Mouse (Mus musculus) small intestine, adult 2 months (tissue): ENCODE measurements at regions not wholly inside any gene's neighbourhood (a gene's known extent, or its start where the extent isn't known, plus 50 kb on each side); places are given as distances from the start of the nearest gene placed in this dataset.

ENCODE experiments used
- CTCF ChIP-seq: fragments of 200-500 bp; IDR thresholded peaks from 2 replicates; pipeline ENCODE4 v1.5.1; 2012; ENCODE audit warnings: low read depth, mild to moderate bottlenecking, control low read depth, inconsistent platforms, low read length, moderate library complexity, mixed read lengths; ENCODE audit not compliant: insufficient replicate concordance, insufficient read length; ENCODE audit errors: extremely low read depth
- POLR2A ChIP-seq: fragments of 200-500 bp; IDR thresholded peaks from 2 replicates; pipeline ENCODE4 v1.6.1; 2012; ENCODE audit warnings: low read depth, mild to moderate bottlenecking, control low read depth, inconsistent platforms, low read length, moderate library complexity

DNA sequence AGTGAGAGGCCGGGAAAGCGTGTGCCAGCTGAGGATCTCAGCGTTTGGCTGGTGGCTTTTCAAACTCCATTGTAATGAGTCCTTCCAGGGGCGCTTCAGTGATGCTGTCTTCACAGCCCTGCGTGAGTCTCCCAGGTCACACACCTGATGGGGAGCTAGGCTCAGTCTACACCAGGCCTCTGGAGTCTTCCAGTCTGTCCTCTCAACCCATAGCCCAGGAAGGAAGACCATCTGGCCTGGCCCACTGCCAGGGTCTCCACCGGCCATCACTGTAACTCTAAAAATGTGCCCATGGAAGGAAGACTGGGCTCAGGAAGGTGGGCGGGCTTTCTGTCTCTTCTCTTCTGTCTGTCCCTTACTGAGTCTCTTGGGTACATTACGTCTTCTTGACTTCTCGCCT, 50.2 kb upstream of the Hes1 start:
- TF ChIP-seq CTCF (no peak), POLR2A (no peak)
